Mouse (Mus musculus) heart, adult 2 months (tissue): ENCODE results near the gene Fndc10.

Source experiments
- EP300 ChIP-seq: fragments of 200-500 bp; IDR thresholded peaks from 2 replicates; pipeline ENCODE4 v1.6.1; 2011; ENCODE audit warnings: low read depth, low read length, control low read depth; ENCODE audit not compliant: insufficient read depth
- POLR2A ChIP-seq: fragments of 200-500 bp; IDR thresholded peaks from 2 replicates; pipeline ENCODE4 v1.6.1; 2011; ENCODE audit warnings: mild to moderate bottlenecking, low read depth, low read length, control low read depth; ENCODE audit not compliant: insufficient read depth

DNA sequence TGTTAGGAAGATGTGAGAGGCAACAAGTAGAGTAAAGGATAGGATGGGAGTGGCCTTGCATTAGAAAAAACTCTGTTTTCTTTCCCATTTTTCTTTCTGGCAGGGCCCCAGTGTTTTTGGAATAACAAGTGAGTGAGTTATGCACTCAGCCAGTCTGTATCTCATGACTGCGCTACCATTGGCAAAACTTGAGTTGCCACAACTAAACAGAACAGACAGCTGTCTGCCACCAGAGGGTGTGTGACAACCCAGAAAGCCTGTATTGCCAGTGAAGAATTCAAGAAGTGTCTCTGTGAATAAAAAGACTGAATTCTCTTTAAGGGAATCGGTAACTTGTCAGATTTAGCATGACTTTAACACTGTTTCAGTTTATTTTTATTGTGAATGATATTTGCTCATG is 18.2 kb upstream of the Fndc10 start:
- TF ChIP-seq POLR2A (no peak), EP300 (no peak)
